Mouse (Mus musculus): ENCODE data around the gene Trpc7. TPM values are rescaled to one million over a fixed set of nuclear protein-coding genes. Genes with fewer than 3 reads are reported as not detected.

The Trpc7 gene
- 7.2 and 7.8 TPM in 2 replicates for polyA plus RNA-seq (2012; rRNA removed)

GRCm38 (mm10) chr13:56895893-56896292 is at the start of gene Trpc7:
Gene Trpc7, minus strand, starts transcription at chr13:56895993.

GRCm38 (mm10) chr13:56753192-56753951 is 142.4 kb downstream of the Trpc7 start, which contains the start of gene Gm45623:
Gene Gm45623, minus strand, starts transcription at chr13:56753827.

Other genes starting within 250 kb of the Trpc7 start
- gene Smad5, start 193.0 kb downstream of the Trpc7 start, polyA plus RNA-seq (2012; rRNA removed): 35.1 and 37.9 TPM in 2 replicates
- gene Gm45623, start 142.2 kb downstream of the Trpc7 start, polyA plus RNA-seq (2012; rRNA removed): 2.4 and 2.6 TPM in 2 replicates

Data from central nervous system, embryonic 18 days (tissue).